Mouse (Mus musculus) cerebellum, adult 9-11 months (tissue): ENCODE data around the gene Rgs3.

Experiments used
- DNase-seq: peaks from one replicate; pipeline ENCODE4 v3.0.0; 2022

Rgs3 gene

GRCm38 (mm10) chr4:62633243-62633642, 73.6 kb downstream of the Rgs3 start:
- no peak for DNase-seq

GRCm38 (mm10) chr4:62634054-62634591, 74.5 kb downstream of the Rgs3 start:
- DNase-seq, result no peak

GRCm38 (mm10) chr4:62634840-62635239, 75.2 kb downstream of the Rgs3 start:
- no peak for DNase-seq

- no peak for DNase-seq
Observed at GRCm38 (mm10) chr4:62636047-62636446, 76.4 kb downstream of the Rgs3 start.

- DNase-seq, result peak; percentile 86
Observed at GRCm38 (mm10) chr4:62637856-62638604, 78.4 kb downstream of the Rgs3 start.

GRCm38 (mm10) chr4:62640496-62641229, 81.0 kb downstream of the Rgs3 start:
- DNase-seq, result no peak

- DNase-seq, result no peak
Observed at GRCm38 (mm10) chr4:62641230-62641589, 81.6 kb downstream of the Rgs3 start.

- DNase-seq, result no peak
Observed at GRCm38 (mm10) chr4:62641656-62642055, 82.0 kb downstream of the Rgs3 start.

GRCm38 (mm10) chr4:62643401-62643800, 83.8 kb downstream of the Rgs3 start:
- no peak for DNase-seq

GRCm38 (mm10) chr4:62644031-62644793, 84.6 kb downstream of the Rgs3 start:
- peak; percentile 53 for DNase-seq

- no peak for DNase-seq
Observed at GRCm38 (mm10) chr4:62646556-62647248, 87.1 kb downstream of the Rgs3 start.

GRCm38 (mm10) chr4:62648848-62649247, 89.2 kb downstream of the Rgs3 start:
- DNase-seq, result no peak

- DNase-seq, result peak; percentile 92
Observed at GRCm38 (mm10) chr4:62649536-62650230, 90.0 kb downstream of the Rgs3 start.

- peak; percentile 37 for DNase-seq
Observed at GRCm38 (mm10) chr4:62651179-62651760, 91.6 kb downstream of the Rgs3 start.

GRCm38 (mm10) chr4:62652215-62652614, 92.6 kb downstream of the Rgs3 start:
- peak; percentile 46 for DNase-seq

- peak; percentile 77 for DNase-seq
Observed at GRCm38 (mm10) chr4:62652921-62653757, 93.5 kb downstream of the Rgs3 start.

GRCm38 (mm10) chr4:62653922-62654661, 94.4 kb downstream of the Rgs3 start:
- DNase-seq, result peak; percentile 29

GRCm38 (mm10) chr4:62659264-62659663, 99.6 kb downstream of the Rgs3 start:
- no peak for DNase-seq

- DNase-seq, result no peak
Observed at GRCm38 (mm10) chr4:62659861-62660553, 100.4 kb downstream of the Rgs3 start.
